Mouse (Mus musculus): Measurements from ENCODE around the gene Ciita.

Ciita gene

DNA sequence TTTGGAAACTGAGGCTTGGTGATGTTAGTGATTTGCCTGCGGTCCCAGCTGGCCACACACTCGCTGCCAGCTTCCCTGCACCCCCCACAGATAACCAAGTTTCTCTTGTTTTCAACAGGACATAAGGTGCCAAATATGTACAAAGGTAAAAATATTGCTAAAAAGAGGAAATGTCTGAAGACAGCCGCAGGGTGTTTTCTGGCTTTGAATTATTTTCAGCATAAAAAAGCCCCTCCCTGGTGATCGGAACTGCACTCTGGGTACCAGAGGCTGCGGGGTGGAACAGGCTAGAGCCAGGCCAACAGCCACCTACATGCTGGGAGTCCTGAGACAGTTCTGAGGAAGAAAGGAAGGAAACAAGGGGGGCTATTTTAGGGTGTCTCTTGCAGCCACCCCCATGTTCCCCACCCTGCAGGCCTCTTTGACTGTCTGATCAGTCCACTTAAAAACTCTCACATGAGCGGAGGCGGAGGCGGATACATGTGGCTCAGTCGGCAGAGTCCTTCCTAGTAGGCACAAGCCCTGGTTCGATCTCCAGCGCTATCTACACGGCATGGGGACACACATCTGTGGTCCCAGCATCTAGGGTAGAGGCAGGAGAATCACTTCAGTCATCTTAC, 36.2 kb downstream of the Ciita start:
- DNase-seq (ENCODE audit: low read depth, low spot score), result no peak

DNA sequence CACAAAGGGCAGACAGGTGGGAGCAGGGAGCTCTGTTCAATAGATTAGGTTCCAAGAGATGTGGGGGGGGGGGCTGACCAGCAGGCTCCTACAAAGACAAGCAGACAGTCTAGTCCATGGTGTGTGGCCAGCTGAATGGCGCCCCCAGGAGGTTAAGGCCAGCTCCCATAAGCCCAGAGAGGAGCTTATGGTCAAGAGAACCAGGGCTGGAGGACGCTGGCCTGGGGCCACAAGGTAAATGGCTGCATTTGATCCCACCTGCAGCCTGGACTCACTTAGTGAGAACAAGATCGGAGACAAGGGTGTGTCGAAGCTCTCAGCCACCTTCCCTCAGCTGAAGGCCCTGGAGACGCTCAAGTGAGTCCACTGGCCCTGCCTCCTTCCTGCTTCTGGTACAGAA, 38.2 kb downstream of the Ciita start:
- no peak for DNase-seq (ENCODE audit: low read depth, low spot score)

DNA sequence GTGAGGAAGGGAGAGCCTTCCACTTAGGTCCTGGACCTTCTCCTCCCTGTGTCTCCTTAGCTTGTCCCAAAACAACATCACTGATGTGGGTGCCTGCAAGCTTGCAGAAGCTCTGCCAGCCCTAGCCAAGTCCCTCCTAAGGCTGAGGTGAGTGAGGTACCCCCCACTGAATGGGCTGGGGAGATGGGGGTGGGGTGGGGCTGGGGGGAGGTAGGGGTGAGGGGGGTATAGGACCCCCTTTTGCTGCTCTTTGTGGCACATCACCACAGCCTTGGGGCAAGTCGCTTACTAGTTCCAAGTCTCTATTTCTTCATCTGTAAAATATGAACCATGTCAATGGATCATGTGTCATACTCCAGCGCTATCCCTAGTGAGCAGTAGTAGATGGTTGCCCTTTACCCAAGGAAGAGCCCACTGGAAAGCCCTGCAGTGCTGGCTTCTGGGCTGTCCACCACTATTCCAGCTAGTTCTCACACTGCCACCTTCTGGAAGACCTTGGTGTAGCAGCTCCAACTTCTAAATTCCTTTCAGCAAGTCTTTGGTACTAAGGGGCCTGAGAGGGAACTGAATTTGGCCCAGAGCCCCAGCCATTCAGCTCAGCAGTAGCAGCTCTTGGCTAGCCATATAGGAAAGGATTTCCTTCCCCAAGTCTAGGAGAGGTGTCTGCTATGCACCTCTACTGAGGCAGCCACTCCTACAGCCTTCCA, 41.2 kb downstream of the Ciita start:
- peak; percentile 95 for DNase-seq (ENCODE audit: low read depth, low spot score)

DNA sequence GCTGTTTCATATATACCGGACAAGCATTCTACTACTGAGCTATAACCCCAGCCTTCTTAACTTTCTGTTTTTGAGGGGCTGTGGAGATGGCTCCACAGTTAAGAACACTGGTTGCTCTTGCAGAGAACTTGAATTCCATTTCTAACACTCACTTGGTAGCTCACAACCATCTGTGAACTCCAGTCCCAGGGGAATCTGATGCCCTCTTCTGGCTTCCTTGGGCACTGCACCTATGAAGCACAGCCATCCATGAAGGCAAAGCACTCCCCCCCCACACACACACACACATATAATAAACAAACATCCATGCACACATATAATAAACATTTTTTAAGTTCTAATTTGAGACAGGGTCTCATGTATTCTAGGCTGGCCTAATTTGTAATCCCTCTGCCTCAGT, 43.0 kb downstream of the Ciita start:
- peak; percentile 89 for DNase-seq (ENCODE audit: low read depth, low spot score)

DNA sequence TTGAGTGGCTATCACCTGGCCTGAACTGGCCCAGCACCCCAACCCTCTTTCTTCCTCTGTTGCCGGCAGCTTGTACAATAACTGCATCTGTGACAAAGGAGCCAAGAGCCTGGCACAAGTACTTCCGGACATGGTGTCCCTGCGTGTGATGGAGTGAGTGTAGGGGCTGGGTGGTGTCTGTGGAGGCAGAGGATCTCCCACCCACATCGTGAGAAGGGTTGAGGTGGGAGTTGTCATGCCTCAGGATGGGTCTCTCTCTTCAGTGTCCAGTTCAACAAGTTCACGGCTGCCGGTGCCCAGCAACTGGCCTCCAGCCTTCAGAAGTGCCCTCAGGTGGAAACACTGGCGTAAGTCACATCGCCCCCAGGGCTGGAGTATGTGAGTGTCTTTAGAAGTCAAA, 43.8 kb downstream of the Ciita start:
- DNase-seq (ENCODE audit: low read depth, low spot score), result no peak

DNA sequence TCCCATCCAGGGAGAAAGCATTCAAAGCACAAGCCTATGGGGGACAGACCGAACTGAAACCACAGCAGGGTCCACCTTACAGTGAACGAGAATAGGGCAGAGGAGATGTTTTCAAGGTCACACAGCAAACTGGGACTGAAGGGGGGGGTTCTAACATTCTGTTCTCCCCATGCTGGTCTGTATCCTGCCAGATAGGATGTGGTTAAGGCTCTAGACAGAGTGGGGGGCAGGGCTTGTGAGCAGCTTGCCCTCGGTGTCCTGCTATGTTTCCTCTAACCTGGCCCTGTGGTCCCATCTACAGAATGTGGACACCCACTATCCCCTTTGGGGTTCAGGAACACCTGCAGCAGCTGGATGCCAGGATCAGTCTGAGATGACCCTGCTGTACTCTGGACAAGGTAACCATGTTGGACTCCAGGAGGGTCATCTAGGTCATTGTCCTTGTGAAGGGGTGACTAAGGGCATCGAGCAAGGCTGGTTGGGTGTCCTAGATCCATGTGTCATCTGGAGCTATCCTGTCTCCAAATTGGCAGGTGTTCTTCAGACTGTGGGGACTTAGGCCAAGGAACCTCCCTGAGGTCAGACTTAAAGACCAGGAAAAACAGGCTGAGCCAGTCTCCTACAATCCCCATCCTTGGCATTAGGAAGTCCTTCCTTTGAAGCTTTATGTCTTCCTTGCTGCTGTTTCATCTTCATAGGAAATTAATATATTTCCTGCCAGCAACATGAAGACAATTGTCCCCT, 45.2 kb downstream of the Ciita start:
- no peak for DNase-seq (ENCODE audit: low read depth, low spot score)

DNA sequence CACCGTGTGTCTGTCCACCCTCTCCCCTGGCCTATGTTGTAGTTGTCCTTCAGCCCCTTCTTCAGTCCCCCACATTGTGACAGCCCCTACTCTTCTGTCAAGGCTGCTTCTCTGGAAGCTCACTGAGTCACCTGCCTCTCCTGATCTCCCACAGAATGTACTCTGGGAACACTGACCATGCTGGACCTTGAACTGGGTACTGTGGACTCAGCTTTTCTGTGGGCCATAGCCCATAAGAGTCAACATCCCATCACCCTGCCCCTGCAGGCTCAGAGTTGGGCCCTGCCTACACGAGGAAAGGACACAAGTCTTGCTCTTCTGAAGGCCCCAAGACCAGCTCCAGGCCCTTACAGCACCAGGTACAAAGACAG, 45.7 kb downstream of the Ciita start:
- DNase-seq (ENCODE audit: low read depth, low spot score), result no peak

DNA sequence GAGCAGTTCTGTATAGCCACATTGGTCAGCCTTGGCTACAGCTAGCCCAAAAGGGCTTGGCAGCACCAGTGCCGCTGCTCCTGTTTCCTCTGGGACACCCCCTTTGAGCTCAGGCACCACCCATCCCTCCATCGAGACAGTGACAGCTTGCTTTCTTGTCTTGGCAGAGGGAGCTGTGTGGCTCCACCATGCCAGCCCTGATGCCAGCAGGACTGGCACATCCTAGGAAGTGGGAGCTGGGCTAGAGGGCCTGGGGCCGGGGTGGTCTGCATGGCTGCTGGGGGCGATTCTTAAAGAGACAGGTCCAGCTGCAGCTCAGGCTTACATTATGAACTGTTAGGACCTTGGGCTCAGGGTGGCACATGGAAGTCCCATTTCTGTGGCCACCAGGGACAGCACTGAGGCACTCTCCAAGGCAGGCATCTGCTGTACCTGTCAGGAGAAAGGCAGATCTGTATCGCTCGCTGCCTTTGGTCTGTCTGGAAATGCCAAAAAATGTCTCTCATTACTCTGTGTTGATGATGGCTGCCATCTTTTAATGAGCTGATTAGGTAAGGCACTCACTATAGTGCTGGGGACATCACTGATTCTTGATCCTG, 47.3 kb downstream of the Ciita start:
- no peak for DNase-seq (ENCODE audit: low read depth, low spot score)

DNA sequence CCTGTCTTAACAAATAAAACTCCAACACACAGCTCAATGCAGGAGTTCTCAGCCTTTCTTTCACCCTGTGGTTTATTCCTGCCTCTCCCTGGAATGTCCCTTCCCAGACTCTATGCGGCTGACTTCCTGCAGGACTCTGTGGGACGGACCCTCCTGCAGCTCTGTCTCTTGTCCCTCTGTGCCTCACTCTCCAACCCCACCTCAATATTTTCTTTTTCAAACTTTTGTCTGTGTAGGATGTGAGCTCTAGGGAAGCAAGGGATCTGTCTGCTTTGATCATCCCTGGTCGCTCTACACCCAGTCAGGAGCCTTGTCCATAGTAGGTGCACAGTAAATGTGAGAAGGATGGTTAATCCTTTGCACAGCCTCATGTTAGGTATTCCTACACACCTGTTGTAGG, 48.5 kb downstream of the Ciita start:
- no peak for DNase-seq (ENCODE audit: low read depth, low spot score)

DNA sequence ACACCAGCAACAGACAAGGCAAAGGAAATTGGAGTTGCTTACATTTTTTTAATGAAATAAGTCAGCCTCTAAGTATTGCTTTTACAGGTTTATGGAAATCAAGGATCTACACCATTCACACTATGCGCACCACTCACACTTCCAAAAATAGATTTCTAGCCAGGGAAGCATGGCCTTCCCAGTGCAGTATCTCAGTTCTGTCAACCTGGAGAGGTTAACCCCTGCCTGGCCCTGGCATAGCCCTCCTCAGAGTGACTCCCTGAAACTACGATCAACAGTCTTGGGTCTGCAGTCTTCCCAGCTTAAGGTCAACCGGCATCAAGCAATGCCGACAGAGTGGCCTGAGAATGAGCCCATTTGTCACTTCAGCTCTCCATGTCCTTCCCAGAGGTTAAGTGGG, 50.3 kb downstream of the Ciita start:
- DNase-seq (ENCODE audit: low read depth, low spot score), result no peak

DNA sequence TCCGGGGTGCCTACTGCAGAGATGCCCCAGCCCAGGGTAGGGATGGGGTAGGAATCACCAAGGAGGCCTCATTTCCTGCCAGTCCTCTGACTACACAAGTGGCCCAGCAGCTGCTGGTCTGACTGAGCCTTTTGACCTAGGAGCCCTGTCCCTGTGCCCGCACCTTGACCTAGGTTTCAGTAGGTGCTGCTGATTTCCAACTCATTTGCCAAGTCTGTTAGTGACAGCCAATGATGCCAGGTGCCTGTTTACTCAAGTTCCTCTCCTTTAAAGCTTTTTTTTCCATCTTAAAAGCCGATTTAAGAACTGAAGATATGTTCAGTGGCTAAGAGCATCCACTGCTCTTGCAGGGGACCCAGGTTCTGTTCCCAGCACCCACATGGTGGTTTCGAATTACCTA, 53.9 kb downstream of the Ciita start:
- no peak for DNase-seq (ENCODE audit: low read depth, low spot score)

DNA sequence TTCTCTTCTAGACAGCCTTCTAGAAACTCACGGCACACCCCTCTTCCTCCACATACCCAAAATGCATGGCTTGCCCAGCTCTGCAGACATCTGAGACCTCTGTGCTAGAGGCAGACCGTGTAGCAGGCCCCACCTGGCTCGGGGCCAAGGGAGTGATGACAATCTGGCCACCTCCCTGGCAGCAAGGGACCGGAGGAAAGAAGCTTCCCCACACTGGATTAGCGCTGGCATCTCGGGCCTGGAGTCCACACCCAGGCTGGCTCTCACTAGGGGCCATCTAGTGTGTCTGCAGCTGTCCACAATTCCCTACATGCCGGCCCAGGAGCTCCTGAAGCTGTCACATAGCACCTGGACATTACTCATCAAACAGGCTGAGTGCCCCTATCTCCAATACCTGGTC, 54.7 kb downstream of the Ciita start:
- no peak for DNase-seq (ENCODE audit: low read depth, low spot score)

DNA sequence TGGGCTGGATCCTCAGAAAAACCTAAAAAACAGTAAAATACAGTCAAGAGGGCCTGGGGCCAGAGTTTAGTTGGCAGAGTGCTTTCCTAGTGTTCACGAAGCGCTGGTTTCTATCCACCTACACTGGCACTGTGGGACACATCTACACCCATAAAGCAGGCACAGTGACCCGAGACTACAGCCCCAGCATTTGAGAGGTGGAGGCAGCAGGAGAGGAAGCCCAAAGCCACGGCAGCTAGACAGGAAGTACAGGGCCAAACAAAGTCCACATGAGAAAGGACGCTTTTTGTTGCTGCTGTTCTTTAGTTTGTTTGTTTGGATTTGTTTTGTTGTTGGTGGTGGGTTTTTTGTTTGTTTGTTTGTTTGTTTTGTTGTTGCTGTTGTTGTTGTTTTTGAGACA, 56.5 kb downstream of the Ciita start:
- no peak for DNase-seq (ENCODE audit: low read depth, low spot score)

DNA sequence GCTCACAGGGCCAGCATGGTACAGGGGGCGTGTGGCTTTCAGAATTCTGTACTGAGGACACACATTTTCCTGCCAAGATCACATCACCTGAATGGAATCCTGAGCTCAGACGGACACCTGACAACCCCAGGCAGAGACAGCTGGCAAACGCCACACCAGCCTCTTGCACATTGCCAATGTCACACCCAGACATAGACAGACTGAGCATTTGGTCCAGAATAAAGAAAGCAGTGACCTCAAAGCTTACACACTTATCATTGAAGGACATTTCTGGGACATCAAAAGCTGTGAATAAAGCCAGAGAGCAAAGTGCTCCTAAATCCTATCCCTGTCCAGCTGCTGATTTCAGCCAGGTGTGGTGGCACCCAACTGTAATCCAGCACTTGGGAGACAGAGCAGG, 57.1 kb downstream of the Ciita start:
- DNase-seq (ENCODE audit: low read depth, low spot score), result no peak

DNA sequence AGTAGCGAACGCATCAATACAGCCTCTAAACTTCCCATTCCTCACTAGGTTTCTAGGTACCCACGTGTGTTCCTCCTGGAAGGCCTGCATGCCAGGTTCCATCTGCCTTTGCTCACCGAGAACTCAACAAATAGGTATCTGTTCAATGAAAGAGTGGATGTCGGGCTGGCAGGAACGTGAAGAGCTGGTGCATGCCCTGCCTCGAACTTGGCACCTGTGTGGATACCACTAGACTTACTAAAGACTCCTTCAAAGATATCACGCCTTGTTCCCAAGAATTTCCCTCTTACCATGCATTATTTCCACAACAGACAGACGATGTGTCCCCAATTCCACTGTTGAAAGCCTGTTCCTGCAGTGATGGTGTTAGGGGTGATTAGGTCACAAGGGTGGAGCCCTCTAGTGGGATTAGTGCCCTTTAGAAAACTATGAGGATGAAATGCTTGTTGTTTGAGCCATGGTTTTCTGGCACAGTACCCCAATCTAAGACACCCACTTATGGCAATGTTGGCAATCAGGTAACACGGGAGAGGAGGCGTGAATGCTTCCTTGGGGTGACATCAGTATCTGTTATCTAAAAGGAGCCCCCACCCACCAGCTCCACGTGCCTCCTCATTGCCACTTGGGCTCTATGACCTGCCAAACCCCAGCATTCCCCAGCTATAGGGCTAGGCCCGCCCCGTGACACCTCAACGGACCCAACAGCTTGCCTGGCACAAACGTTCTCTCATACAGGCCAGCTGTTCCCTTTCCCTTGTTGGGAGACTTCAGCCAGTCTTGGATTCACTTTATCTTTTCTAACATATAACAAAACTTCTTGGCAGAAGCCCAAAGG, 61.1 kb downstream of the Ciita start:
- DNase-seq (ENCODE audit: low read depth, low spot score), result peak; percentile 29

DNA sequence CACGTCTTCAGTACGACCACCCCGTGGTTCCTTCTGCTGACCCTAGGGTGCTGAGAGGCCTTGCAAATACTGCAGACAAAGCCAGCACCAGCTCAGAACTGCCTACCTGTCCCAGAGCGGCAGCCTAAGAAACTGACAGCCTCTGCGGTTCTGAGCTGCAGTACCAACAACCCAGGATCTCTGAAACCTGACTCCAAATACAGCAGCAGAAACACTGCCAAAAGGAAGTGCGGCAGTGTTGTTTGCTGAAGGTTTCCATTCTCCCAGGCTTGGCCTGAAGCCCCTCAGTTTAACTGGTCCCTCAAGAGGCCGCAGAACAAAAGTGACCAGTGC, 61.7 kb downstream of the Ciita start:
- DNase-seq (ENCODE audit: low read depth, low spot score), result peak; percentile 74

DNA sequence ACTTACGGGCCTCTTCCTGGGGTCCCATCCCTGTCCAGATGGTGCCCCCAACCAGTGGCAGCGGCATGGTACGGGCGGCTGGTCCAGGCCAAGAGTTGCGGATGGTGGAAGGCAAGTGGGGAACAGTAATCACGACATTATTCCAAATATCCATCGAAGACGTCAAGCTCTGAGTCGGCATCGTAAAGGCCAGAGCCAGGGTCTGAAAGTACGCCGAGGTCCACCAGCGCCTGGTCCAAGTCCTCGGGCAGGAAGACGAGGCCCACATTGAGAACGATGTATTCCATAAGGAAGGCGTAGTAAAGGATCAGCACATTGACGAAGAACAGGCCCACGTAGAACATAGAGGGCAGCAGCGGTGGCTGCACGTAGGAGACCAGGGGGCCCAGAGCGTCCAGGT, 62.4 kb downstream of the Ciita start:
- peak; percentile 49 for DNase-seq (ENCODE audit: low read depth, low spot score)

DNA sequence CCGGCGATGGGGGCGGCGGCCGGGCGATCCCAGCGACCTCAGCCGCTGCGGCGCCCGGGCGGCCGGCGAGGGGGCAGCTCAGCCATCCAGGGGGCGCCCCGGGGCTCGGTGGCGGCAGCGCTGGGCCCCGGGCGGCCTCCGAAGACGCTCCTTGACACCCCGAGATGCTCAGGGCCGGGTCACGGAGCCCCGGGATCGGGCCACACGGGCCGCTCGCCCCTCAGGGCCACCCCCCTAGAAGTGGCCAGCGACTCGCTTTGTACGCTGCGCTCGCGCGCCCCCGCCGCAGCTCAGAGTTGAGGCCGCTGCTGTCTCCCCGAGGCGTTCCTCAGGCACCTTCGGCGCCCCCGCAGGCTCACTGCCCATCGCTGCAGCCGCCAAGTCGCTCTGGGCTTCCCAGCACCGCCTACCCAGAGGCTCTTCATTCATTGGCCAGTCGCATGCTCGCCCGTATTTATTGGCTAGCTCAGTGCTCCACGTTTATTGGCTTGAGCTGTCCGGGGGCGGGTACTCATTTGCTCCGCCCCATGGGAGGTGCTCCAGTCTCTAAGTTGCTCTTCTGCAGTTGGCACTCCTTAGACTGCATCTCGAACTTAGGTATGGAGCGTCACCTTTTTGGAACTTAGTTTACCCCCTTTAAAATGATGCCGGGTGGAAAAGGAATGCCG, 63.0 kb downstream of the Ciita start, which contains the start of gene Dexi:
TSS of gene Dexi (minus strand) at position 357 of the 668 bp plus-strand sequence.
- peak; percentile 99 for DNase-seq (ENCODE audit: low read depth, low spot score)

DNA sequence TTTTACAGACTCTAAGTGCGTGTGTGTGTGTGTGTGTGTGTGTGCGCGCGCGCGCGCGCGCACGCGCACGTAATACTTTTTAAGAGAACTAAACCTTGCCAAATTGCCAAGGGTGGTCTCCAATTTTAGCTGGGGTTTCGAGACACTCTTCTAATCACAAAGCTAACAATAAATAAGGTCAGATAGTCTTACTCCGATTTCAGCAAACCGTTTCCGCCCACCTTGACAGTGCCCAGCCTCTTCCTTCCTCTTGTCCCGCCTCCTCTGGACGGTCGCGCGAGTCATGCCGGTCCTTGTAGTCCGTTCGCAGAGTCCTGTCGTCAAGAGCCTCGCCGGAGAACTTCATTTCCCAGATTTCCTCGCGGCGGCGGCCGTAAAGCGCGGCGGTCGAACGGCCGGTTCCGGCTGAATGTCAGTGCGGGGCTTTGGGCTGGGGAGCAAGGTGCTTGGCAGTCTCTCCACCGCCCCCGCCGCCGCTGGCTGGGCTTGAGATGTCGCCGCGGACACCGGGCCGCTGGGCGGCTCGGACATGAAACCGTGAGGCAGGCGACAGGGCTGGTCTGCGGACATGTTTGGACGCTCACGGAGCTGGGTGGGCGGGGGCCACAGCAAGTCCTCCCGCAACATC, 65.2 kb downstream of the Ciita start, which contains the start of gene Clec16a:
TSS of gene Clec16a (plus strand) at position 345 of the 628 bp plus-strand sequence.
- peak; percentile 98 for DNase-seq (ENCODE audit: low read depth, low spot score)

DNA sequence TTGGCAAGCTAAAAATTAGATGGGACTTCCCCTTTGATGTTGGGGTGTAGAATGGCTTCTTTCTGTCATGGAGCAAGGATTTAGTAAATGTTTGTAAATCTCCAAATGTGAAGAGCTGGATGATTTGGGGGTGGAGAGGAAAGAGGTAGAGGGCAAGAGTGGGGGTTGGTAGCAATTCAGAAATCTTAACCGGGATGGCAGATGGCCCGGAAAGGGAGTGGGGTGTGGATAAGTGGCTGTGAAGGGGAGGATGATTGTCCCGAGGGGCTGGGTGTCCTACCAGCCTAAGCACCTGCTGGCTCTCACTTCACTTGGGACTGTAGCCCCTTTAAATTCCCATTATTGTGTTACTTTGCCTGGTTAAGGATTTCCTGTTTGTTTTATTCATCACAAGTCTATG, 67.0 kb downstream of the Ciita start:
- DNase-seq (ENCODE audit: low read depth, low spot score), result no peak

DNA sequence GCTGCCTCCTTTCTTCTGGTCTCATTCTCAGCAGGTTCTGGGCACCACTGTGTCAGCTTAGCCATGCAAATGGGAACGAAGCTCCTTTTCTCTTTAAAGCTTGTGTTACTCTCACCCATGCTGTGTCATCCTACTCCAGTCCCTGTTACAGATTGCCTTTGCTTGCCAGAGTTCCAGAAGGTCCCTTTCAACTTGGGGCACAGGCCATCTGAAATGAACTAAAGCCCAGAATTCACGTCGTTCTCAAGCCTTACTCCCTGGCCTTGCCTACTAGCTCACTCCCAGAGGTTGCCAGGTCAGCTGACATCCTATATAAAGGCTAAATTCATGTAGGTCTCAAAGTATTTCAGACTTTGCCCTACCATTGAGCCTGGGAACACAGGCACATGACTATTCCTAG, 69.1 kb downstream of the Ciita start:
- DNase-seq (ENCODE audit: low read depth, low spot score), result no peak
